Mouse (Mus musculus) limb, embryonic 10.5 days (tissue): ENCODE data around the gene Tmem163. TPM values are rescaled to one million over a fixed set of nuclear protein-coding genes. Genes with fewer than 3 reads are reported as not detected.

Experiments
- DNase-seq: peaks from one replicate; pipeline ENCODE4 v3.0.0-alpha.2; 2017; ENCODE audit warnings: low spot score
- H3K27ac ChIP-seq: fragments of 300-500 bp; sonication (generic); 2 replicates; pipeline ENCODE4 v1.5.1; 2016; ENCODE audit warnings: mild to moderate bottlenecking
- H3K27me3 ChIP-seq: fragments of 300-500 bp; sonication (generic); 2 replicates; pipeline ENCODE4 v1.6.1; 2016; ENCODE audit warnings: low read depth, mild to moderate bottlenecking; ENCODE audit not compliant: poor library complexity, severe bottlenecking
- H3K36me3 ChIP-seq: fragments of 300-500 bp; sonication (generic); 2 replicates; pipeline ENCODE4 v1.6.1; 2016; ENCODE audit warnings: mild to moderate bottlenecking, moderate library complexity
- H3K4me1 ChIP-seq: fragments of 300-500 bp; sonication (generic); 2 replicates; pipeline ENCODE4 v1.6.1; 2016
- H3K4me3 ChIP-seq: fragments of 300-500 bp; sonication (generic); 2 replicates; pipeline ENCODE4 v1.5.1; 2016; ENCODE audit warnings: mild to moderate bottlenecking, moderate library complexity
- H3K9me3 ChIP-seq: fragments of 300-500 bp; sonication (generic); replicated peaks from 2 replicates; pipeline ENCODE4 v1.6.1; 2016; ENCODE audit warnings: mild to moderate bottlenecking
- WGBS: fragments of 180-500 bp; shearing (Covaris S2); methylation state at CpG from one replicate; pipeline ENCODE4 v1.1.7; 2016; 5-methylcytosine and 5-hydroxymethylcytosine counted together
- polyA plus RNA-seq: library from polyadenylated mRNA; unstranded; fragments of >200 nt; fragmentation: Nextera tagmentation; extraction: Ambion mirVana; gene quantifications from 2 replicates; pipeline ENCODE4 v1.2.1, GENCODE M21; 2016

Tmem163 gene
- polyA plus RNA-seq, 1 experiment from 2014 or later = 3.5 TPM

DNA sequence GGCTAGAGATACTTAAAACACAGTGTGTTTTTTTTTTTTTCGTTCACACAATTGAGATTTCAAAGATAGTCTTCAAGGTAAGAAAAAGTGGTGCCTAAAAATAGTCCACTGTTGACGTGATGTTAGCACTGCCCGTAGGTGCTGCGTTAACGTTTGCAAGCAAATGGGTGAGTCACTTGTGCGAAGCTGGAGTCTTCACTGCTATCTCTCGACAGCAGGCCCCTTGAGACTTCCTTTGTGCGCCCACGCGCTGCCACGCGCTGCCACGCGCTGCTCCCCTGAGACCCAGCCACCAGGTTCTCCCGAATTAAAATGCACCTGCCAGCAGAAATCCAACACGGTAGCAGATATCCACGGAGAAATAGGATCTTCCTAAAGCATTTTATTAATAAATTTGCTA is 178.6 kb downstream of the Tmem163 start:
- Histone ChIP-seq H3K9me3 (no peaks in the 10 kb centered on the region), H3K4me1 (no peaks in the 10 kb centered on the region), H3K36me3 (no peaks in the 10 kb centered on the region), H3K27ac (no peak overlapping the region), H3K27me3 (no peaks in the 10 kb centered on the region), H3K4me3 (no peak overlapping the region)
- no peak for DNase-seq
- 77% methylated on average over 17 of the region's 17 CpGs for WGBS

DNA sequence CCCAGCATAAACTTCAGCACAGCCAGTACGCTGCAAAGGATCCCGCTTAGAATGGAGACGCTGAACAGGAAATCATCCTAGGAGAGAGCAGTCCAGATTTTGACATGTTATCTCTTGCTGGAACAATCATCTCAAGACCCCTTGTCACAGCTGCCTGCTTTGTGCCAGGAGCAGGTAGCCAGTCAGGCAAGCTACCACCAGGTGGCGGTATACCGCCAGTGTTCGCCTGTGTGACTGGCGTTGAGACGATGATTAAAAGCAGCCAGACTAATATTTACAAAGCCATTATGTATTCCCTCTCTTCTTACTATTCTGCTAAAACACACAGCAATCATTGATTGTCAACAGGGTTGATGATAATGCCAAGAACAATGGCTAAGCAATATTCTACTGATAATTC is 179.1 kb downstream of the Tmem163 start:
- Histone ChIP-seq H3K27me3 (no peaks in the 10 kb centered on the region), H3K36me3 (no peaks in the 10 kb centered on the region), H3K4me3 (no peak overlapping the region), H3K27ac (no peak overlapping the region), H3K9me3 (no peaks in the 10 kb centered on the region), H3K4me1 (no peaks in the 10 kb centered on the region)
- WGBS = 10% methylated on average over 8 of the region's 8 CpGs
- DNase-seq = peak; percentile 89

DNA sequence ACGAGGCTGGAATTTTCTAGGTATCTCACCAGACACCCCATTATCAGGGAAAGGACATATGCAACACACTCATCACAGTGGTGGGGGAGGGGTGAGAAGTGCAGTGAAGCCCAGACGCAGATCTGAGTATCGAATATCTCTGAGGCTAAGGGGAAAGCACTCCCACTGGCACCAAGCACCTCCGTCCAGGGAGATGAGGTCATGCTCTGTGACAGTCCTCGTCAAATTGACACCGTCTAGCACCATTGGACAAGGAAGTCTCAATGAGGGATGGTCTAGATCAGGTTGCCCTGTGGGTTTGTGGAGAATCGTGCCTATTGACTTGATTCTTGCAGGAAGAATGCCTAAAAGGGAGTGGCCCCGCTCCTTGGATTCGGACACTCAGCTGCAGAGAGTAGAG is 180.6 kb downstream of the Tmem163 start:
- H3K4me3 ChIP-seq = no peak overlapping the region
- no peak for DNase-seq
- H3K27me3 ChIP-seq = no peaks in the 10 kb centered on the region
- H3K27ac ChIP-seq = no peak overlapping the region
- H3K4me1 ChIP-seq = no peaks in the 10 kb centered on the region
- no peaks in the 10 kb centered on the region for H3K9me3 ChIP-seq
- no peaks in the 10 kb centered on the region for H3K36me3 ChIP-seq
- WGBS = 71% methylated on average over 9 of the region's 9 CpGs

DNA sequence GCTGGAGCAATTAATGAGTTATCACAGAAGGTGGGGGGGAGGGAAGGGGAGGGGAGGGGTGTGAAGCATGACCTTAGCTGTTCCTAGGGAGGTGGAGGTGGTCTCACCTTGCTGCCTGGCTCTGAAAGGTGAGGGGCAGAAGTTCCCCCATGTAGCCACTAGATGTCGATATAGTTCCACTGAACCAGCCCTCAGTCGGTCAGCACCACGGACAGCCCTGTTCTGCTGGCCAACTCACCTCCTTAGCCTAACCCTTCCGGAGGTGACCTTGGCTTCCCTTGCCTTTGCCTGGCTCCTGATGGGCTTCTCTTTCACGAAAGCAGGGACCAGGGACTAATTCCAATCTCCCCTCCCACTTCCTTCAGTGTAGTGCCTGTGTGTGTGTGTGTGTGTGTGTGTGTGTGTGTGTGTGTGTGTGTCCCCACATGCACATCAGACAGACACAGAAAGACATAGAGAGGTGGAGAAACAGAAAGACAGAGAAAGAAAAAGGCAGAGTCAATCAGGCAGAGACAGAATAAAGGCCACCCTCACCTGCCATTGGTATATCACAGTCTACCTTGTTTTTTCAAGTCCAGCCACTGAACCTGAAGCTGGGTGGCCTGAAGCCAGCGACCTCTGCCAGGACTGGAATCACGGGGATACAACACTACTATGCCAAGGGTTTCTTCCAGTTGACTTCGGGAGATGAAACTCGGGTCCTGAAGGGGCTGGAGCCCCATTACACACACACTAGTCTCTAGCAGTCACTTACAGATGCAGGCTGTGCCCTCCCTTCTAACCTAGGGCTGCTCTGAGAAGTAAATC is 182.4 kb downstream of the Tmem163 start:
- Histone ChIP-seq H3K36me3 (no peaks in the 10 kb centered on the region), H3K9me3 (no peaks in the 10 kb centered on the region), H3K27ac (no peak overlapping the region), H3K27me3 (no peaks in the 10 kb centered on the region), H3K4me3 (no peak overlapping the region), H3K4me1 (no peaks in the 10 kb centered on the region)
- peak; percentile 83 for DNase-seq
- 36% methylated on average over 9 of the region's 9 CpGs for WGBS

DNA sequence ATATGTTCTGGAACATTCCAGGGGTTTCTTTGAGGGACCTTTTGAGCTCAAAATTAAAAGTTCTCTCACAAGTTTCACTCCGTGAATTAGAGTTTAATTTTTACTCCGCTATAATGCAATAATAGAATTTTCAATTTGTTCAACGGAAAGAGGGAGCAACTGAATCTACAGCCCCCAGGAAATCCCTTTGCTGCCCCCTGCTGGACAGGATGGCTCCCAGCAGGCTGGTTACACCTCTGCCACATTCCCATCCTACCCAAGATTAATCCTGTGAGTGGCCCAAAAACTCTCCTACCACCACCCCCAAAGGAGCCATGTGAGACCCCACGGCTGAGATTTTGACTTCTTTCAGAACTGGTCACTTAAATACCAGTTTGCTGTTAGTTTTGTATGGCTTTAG is 192.2 kb downstream of the Tmem163 start:
- WGBS = 80% methylated on average over 4 of the region's 4 CpGs
- Histone ChIP-seq H3K9me3 (no peaks in the 10 kb centered on the region), H3K27ac (no peak overlapping the region), H3K27me3 (no peaks in the 10 kb centered on the region), H3K36me3 (0 out of 2 replicates have a peak, but pooled peaks cover 6% of the 10 kb centered on the region), H3K4me3 (no peak overlapping the region), H3K4me1 (no peaks in the 10 kb centered on the region)
- DNase-seq = peak; percentile 50

DNA sequence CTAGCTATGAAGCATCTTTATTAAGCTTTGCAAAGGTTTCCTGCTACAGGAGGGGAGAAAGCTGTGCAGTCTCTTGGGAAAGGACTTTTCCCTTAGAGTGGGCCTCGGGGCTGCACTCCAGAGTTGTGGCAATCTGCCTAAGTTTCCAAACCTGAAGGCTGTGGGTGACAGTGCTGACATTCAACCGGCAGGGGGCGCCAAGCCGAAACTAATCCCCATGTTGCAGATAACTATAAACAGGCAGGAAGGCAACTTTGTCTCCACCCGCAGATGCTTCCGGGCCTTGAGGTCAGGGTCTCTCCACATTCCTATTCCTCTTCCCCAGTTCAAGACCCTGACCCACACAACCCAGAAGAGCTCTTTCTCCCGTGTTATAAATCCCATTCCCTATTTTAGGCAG is 194.5 kb downstream of the Tmem163 start:
- 60% methylated on average over 7 of the region's 7 CpGs for WGBS

DNA sequence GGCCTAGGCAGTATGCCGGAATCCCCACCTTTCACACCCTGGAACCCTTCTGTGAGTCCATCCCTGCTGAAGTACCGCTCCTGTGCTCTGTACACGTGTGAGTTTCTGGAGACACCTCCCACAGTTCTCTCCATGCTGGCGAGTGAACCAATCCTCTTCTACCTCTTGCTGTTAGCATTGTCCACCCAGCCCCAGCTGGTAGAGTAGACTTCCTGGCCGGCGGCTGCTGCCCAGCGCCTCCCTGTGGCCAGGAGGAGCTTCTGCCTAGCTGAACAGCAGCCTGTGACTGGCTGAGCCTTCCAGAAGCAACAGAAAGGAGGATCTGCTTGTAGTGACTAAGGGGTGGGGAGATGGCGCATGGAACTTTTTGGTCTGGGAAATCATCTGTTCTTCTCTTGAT is 195.2 kb downstream of the Tmem163 start:
- Histone ChIP-seq H3K27me3 (no peaks in the 10 kb centered on the region), H3K27ac (no peak overlapping the region), H3K4me1 (no peaks in the 10 kb centered on the region), H3K9me3 (no peaks in the 10 kb centered on the region), H3K4me3 (no peak overlapping the region), H3K36me3 (0 out of 2 replicates have a peak, but pooled peaks cover 6% of the 10 kb centered on the region)
- 92% methylated on average over 8 of the region's 8 CpGs for WGBS
- DNase-seq = no peak

More for the DNA sequence above, 194.5 kb downstream of the Tmem163 start:
- peak; percentile 79 for DNase-seq
- Histone ChIP-seq H3K9me3 (no peaks in the 10 kb centered on the region), H3K4me3 (no peak overlapping the region), H3K27me3 (no peaks in the 10 kb centered on the region), H3K36me3 (0 out of 2 replicates have a peak, but pooled peaks cover 6% of the 10 kb centered on the region), H3K4me1 (no peaks in the 10 kb centered on the region), H3K27ac (no peak overlapping the region)

DNA sequence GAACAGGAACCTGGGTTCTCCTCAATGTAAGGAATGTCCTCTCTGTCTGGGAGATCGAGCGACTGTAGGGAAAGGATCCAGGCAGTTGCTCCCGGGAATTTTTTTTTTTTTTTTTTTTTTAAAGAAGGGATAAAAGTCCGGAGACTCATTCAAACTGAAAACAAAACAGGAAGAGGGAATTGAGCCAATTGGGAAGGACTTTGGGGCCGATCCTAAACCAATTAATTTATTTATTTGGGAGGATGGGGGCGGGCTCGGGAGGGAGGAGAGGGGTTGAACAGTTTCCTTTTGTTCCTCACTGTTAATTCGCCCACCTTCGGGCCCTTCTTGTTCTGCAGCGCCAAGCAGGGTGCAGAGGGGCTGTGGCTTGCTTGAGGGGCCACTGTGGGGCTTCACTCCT is 196.4 kb downstream of the Tmem163 start:
- Histone ChIP-seq H3K27me3 (no peaks in the 10 kb centered on the region), H3K9me3 (no peaks in the 10 kb centered on the region), H3K27ac (no peak overlapping the region), H3K4me1 (no peaks in the 10 kb centered on the region), H3K36me3 (0 out of 2 replicates have a peak, but pooled peaks cover 8% of the 10 kb centered on the region), H3K4me3 (no peak overlapping the region)
- WGBS = 83% methylated on average over 10 of the region's 10 CpGs
- DNase-seq = no peak

DNA sequence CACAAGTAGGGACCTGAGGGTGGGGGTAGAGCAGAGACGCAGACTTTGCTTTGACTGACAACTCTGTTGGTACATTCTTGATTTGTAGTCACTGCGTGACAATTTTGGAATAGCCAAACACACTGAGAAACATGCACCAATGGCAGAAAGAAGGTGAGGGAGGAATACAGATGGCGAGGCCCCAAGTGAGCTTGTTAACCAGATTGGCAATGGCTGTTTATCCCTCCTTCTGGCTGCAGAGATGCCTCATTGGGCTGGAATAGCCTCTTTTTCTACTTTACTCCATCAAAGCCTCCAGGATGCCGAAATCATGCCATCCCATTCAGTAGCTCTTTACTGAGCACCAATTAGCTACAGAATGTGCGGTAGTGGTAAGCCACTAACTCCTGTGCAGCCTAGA is 203.6 kb downstream of the Tmem163 start:
- WGBS = 93% methylated on average over 5 of the region's 5 CpGs
- no peaks in the 10 kb centered on the region for H3K4me1 ChIP-seq

DNA sequence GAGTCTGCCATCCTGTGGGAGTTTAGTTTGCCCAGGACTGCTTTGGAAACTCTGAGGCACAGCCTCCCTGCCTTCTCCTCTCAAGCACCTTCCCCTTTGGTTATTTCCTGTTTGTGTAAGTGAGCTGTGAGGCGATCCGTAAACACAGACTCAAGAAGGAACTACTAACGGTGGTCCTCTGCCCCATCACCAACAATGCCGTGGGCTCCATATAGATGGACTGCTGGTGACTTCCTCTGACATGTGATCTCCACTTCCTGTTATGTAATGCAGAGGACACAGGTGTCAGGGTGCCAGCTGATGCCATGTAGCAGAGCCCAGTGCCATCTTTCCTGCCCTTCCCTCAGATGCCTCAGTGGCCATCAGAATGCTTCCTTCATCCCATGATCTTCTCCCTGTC is 209.2 kb downstream of the Tmem163 start:
- H3K4me3 ChIP-seq = no peak overlapping the region
- no peaks in the 10 kb centered on the region for H3K9me3 ChIP-seq
- H3K27ac ChIP-seq = no peak overlapping the region
- no peaks in the 10 kb centered on the region; the same call in 1 of the 2 replicates for H3K36me3 ChIP-seq
- H3K27me3 ChIP-seq = no peaks in the 10 kb centered on the region
- WGBS = 84% methylated on average over 4 of the region's 4 CpGs
- no peak for DNase-seq
- H3K4me1 ChIP-seq = no peaks in the 10 kb centered on the region

More for the DNA sequence above, 203.6 kb downstream of the Tmem163 start:
- no peak for DNase-seq
- Histone ChIP-seq H3K9me3 (no peaks in the 10 kb centered on the region), H3K27me3 (no peaks in the 10 kb centered on the region), H3K36me3 (peaks cover 3% of the 10 kb centered on the region; the same call in 1 of the 2 replicates), H3K4me3 (no peak overlapping the region), H3K27ac (no peak overlapping the region)

DNA sequence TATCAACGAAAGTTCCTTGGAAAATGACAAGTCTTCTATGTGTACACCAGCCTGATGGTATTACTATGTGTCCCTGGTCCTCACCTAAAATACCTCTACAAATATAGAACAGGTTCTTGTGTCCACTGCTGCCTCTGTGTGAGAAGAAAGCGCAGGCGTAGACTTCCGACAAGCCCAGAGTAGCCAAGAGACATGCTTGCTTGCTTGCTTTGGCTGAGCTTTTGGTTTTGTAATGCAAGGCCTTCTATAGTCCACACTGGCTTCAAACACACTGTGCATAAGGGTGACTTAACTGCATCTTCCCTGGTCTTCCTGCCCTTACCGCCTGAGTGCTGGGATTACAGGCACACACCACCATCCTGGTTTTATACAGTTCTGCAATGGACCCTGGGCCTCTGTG is 212.1 kb downstream of the Tmem163 start:
- Histone ChIP-seq H3K4me3 (no peak overlapping the region), H3K4me1 (no peaks in the 10 kb centered on the region; the same call in 1 of the 2 replicates), H3K27ac (no peak overlapping the region), H3K9me3 (no peaks in the 10 kb centered on the region), H3K36me3 (no peaks in the 10 kb centered on the region; the same call in 1 of the 2 replicates), H3K27me3 (no peaks in the 10 kb centered on the region)
- DNase-seq = no peak
- 96% methylated on average over 5 of the region's 5 CpGs for WGBS

DNA sequence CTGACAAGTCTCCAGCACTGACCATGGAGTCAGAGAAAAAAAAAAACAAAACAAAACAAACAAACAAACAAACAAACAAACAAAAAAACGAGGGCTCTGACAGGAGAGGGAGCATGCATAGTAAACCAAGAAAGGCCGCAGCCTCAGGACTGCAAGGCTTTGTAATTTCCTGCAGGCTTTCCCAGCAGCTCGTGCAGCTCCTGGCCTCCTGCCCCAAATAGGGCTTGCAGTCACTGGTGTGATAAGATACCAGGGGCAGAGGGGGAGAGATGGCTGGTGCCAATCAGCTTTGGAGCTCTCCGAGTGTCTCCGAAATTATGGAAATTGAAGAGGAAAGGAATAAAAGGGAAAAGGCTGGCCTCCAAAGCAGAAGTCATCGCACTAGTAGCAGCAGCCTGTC is 214.1 kb downstream of the Tmem163 start:
- Histone ChIP-seq H3K27me3 (no peaks in the 10 kb centered on the region), H3K27ac (no peak overlapping the region), H3K4me3 (no peak overlapping the region), H3K4me1 (no peaks in the 10 kb centered on the region; the same call in 1 of the 2 replicates), H3K36me3 (no peaks in the 10 kb centered on the region), H3K9me3 (no peaks in the 10 kb centered on the region)
- no peak for DNase-seq
- 76% methylated on average over 6 of the region's 6 CpGs for WGBS

DNA sequence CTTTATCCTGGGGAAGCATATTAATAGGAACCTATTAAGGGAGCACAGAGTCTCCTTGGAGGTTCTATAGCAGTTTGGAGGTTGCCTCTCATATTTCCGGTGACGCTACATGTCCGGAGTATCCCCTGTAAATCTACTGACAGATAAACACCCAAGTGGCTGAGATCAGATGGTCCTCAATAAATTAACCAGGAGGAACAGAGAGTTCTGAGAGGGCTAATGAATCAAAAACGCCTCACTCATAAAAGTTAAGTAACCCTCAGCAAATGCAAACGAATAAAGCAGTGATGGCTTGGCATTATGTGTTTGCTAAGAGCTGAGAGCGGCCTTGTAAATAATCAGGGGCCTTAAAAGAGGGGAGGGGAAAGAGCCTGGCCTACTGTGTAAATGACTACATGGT is 215.3 kb downstream of the Tmem163 start:
- H3K4me3 ChIP-seq = no peak overlapping the region
- no peaks in the 10 kb centered on the region for H3K36me3 ChIP-seq
- H3K27me3 ChIP-seq = no peaks in the 10 kb centered on the region
- no peaks in the 10 kb centered on the region; the same call in 1 of the 2 replicates for H3K4me1 ChIP-seq
- WGBS = 73% methylated on average over 6 of the region's 6 CpGs
- no peak for DNase-seq
- no peaks in the 10 kb centered on the region for H3K9me3 ChIP-seq
- no peak overlapping the region for H3K27ac ChIP-seq
